Mouse (Mus musculus) kidney, postnatal 0 days (tissue): ENCODE results near the gene Tet1. TPM values are rescaled to one million over a fixed set of nuclear protein-coding genes. Genes with fewer than 3 reads are reported as not detected.

Source experiments
- ATAC-seq: fragments of 200-750 bp; cut with Nextera tagmentation; replicated peaks from 2 replicates; pipeline ENCODE4 v1.8.0; 2017; ENCODE audit warnings: low read depth, moderate number of reproducible peaks, moderate TSS enrichment, moderate library complexity; ENCODE audit not compliant: low FRiP score
- DNase-seq: peaks from one replicate; pipeline ENCODE4 v3.0.0-alpha.2; 2016; ENCODE audit warnings: low spot score
- H3K27ac ChIP-seq: fragments of 300-500 bp; sonication (generic); 2 replicates; pipeline ENCODE4 v1.5.1; 2014; ENCODE audit warnings: mild to moderate bottlenecking
- H3K27me3 ChIP-seq: fragments of 300-500 bp; sonication (generic); 2 replicates; pipeline ENCODE4 v1.6.1; 2014; ENCODE audit warnings: low read length, mixed read lengths; ENCODE audit not compliant: insufficient read depth
- H3K36me3 ChIP-seq: fragments of 300-500 bp; sonication (generic); 2 replicates; pipeline ENCODE4 v1.6.1; 2014; ENCODE audit warnings: low read length, mixed read lengths; ENCODE audit not compliant: insufficient read depth
- H3K4me1 ChIP-seq: fragments of 300-500 bp; sonication (generic); replicated peaks from 2 replicates; pipeline ENCODE4 v1.6.1; 2014; ENCODE audit warnings: antibody characterized with exemption, low read length, mixed read lengths; ENCODE audit not compliant: insufficient read depth
- H3K4me2 ChIP-seq: fragments of 300-500 bp; sonication (generic); 2 replicates; pipeline ENCODE4 v1.6.1; 2014; ENCODE audit warnings: mild to moderate bottlenecking, low read length, moderate library complexity, mixed read lengths
- H3K4me3 ChIP-seq: fragments of 300-500 bp; sonication (generic); replicated peaks from 2 replicates; pipeline ENCODE4 v1.5.1; 2014; ENCODE audit warnings: low read depth, low read length
- H3K9ac ChIP-seq: fragments of 300-500 bp; sonication (generic); 2 replicates; pipeline ENCODE4 v1.6.1; 2014; ENCODE audit warnings: low read depth, low read length
- H3K9me3 ChIP-seq: fragments of 300-500 bp; sonication (generic); replicated peaks from 2 replicates; pipeline ENCODE4 v1.6.1; 2016; ENCODE audit warnings: low read length, inconsistent platforms, mixed read lengths
- CTCF ChIP-seq: IDR thresholded peaks from 2 replicates; pipeline ENCODE4 v1.5.1; 2016; ENCODE audit warnings: antibody characterized with exemption, low read depth, mild to moderate bottlenecking, moderate library complexity
- WGBS: fragments of 180-500 bp; shearing (Covaris S2); extraction: QIAGEN DNeasy Blood & Tissue Kit; methylation state at CpG from one replicate; pipeline ENCODE4 v1.1.7; 2014; 5-methylcytosine and 5-hydroxymethylcytosine counted together
- polyA plus RNA-seq: library from polyadenylated mRNA; unstranded; fragments of >200 nt; fragmentation: Nextera tagmentation; extraction: Ambion mirVana; gene quantifications from 2 replicates; pipeline ENCODE4 v1.2.1, GENCODE M21; 2015

Tet1 gene
- polyA plus RNA-seq, 1 experiment from 2014 or later, result 17.3 TPM

- ATAC-seq, result no peak
- WGBS, result 96% methylated on average over 5 of the region's 5 CpGs
- DNase-seq, result no peak
Measured at GRCm38 (mm10) chr10:62858967-62859366, 49.8 kb downstream of the Tet1 start.

GRCm38 (mm10) chr10:62856690-62857290 lies 52.0 kb downstream of the Tet1 start:
- ATAC-seq, result no peak
- no peak overlapping the region for H3K4me3 ChIP-seq
- WGBS, result 69% methylated on average over 10 of the region's 10 CpGs
- H3K27me3 ChIP-seq, result no peaks in the 10 kb centered on the region
- H3K9me3 ChIP-seq, result no peaks in the 10 kb centered on the region
- H3K36me3 ChIP-seq, result 0 out of 2 replicates have a peak, but pooled peaks cover 4% of the 10 kb centered on the region
- no peak overlapping the region for H3K4me2 ChIP-seq
- H3K9ac ChIP-seq, result no peak overlapping the region
- no peak for TF ChIP-seq CTCF
- DNase-seq, result no peak
- no peaks in the 10 kb centered on the region for H3K4me1 ChIP-seq
- no peak overlapping the region for H3K27ac ChIP-seq

More at GRCm38 (mm10) chr10:62858967-62859366, 49.8 kb downstream of the Tet1 start:
- H3K9me3 ChIP-seq, result no peaks in the 10 kb centered on the region
- no peaks in the 10 kb centered on the region for H3K27me3 ChIP-seq
- H3K4me1 ChIP-seq, result 0 out of 2 replicates have a peak, but pooled peaks cover 3% of the 10 kb centered on the region
- H3K27ac ChIP-seq, result no peak overlapping the region
- no peak overlapping the region for H3K4me2 ChIP-seq
- no peak overlapping the region for H3K4me3 ChIP-seq
- H3K9ac ChIP-seq, result no peak overlapping the region
- 0 out of 2 replicates have a peak, but pooled peaks cover 4% of the 10 kb centered on the region for H3K36me3 ChIP-seq
- no peak for TF ChIP-seq CTCF

DNA sequence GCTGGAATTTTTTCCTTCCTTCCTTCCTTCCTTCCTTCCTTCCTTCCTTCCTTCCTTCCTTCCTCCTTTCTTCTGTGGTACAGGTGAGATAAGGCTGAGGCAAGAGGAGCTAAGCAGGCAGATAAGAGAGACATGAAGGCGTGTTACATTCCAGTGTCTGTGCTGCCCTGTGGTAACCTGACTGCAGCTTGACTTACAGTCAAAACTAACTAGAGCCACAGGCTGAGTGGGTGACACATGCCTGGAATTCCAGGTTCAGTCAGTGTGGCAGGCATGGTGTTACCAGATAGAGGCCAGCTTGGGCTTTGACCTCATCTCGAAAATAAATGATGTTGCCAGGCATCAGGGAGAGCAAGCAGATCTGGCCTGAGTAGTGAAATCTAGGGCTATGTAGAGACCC lies 53.8 kb downstream of the Tet1 start:
- H3K9ac ChIP-seq, result 0 out of 2 replicates have a peak overlapping the region, but pooled peaks have one; percentile 14
- no peaks in the 10 kb centered on the region for H3K27me3 ChIP-seq
- no peak overlapping the region for H3K4me2 ChIP-seq
- 33% methylated on average over 2 of the region's 2 CpGs for WGBS
- ATAC-seq (no peak; the same call in 1 of the 2 replicates), DNase-seq (peak; percentile 47)
- H3K36me3 ChIP-seq, result no peaks in the 10 kb centered on the region
- TF ChIP-seq CTCF, result no peak
- no peak overlapping the region for H3K27ac ChIP-seq
- no peaks in the 10 kb centered on the region for H3K4me1 ChIP-seq
- H3K4me3 ChIP-seq, result no peak overlapping the region
- H3K9me3 ChIP-seq, result no peaks in the 10 kb centered on the region

DNA sequence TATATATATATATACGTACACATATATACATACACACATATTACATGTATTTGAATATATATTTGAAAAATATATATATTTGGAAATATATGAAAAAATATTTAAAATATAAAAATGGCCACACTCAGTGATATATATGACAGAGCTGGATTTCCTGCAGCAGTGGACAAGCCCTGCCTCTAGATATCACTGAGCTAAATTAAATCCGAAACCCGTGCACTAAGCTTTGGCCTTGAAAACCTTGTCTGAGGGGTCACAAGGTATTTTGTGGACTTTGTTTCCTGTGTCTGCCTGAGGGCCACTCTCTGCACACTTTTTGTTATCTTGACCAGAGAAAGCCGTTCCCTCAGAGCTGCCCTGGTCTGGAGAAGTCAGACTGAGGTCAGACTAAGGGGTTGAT lies 54.2 kb downstream of the Tet1 start:
- TF ChIP-seq CTCF, result no peak
- Histone ChIP-seq H3K4me2 (no peak overlapping the region), H3K4me3 (no peak overlapping the region), H3K27ac (no peak overlapping the region), H3K9me3 (no peaks in the 10 kb centered on the region), H3K4me1 (no peaks in the 10 kb centered on the region), H3K9ac (no peak overlapping the region), H3K27me3 (no peaks in the 10 kb centered on the region), H3K36me3 (no peaks in the 10 kb centered on the region)
- DNase-seq, result no peak
- WGBS, result 57% methylated on average over 4 of the region's 4 CpGs
- no peak for ATAC-seq

DNA sequence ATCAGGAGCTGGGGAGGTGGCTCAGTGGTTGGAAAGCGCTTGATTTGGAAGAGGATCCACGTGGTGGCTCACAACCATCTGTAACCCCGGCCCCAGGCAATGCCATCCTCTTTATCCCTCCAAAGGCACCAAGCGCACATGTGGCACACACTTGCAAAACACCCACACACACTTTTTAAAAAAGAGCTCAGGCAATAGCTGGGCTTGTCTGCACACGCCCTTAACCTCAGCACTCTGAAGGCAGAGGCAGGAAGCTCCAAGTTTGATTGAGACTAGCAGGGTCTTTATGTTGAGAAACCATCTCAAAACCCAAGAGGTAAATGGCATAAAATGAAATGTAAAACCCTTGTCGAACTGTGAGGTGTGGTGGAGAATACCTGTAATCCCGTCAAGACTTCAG lies 57.2 kb downstream of the Tet1 start:
- H3K4me1 ChIP-seq, result no peaks in the 10 kb centered on the region

DNA sequence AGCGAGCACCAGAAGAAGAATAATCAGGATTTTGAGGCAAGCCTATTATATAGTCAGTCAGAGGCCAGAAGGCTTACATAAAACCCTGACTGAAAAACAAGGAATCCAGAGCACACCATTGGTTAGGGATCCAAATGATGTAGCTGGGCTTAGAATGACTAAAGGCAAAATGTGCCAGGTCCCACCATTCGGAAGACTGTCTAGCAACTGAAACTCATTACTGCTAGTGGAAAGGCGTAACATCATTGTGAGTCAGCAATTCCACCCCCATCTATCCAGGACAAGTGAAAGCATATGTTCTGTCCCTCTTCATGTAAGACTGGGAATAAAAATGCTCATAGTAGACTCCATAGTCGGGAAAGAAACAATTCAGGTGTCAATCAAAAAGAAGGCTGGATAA lies 57.8 kb downstream of the Tet1 start:
- Histone ChIP-seq H3K27ac (no peak overlapping the region), H3K36me3 (no peaks in the 10 kb centered on the region), H3K4me1 (no peaks in the 10 kb centered on the region), H3K4me3 (no peak overlapping the region), H3K9me3 (no peaks in the 10 kb centered on the region), H3K9ac (no peak overlapping the region), H3K4me2 (no peak overlapping the region), H3K27me3 (no peaks in the 10 kb centered on the region)
- 71% methylated on average over 4 of the region's 4 CpGs for WGBS
- DNase-seq (no peak), ATAC-seq (no peak)
- no peak for TF ChIP-seq CTCF

More for the DNA sequence above, 57.2 kb downstream of the Tet1 start:
- H3K4me3 ChIP-seq, result no peak overlapping the region
- H3K9me3 ChIP-seq, result no peaks in the 10 kb centered on the region
- 84% methylated on average over 7 of the region's 7 CpGs for WGBS
- no peaks in the 10 kb centered on the region for H3K27me3 ChIP-seq
- TF ChIP-seq CTCF, result no peak
- no peaks in the 10 kb centered on the region for H3K36me3 ChIP-seq
- H3K27ac ChIP-seq, result no peak overlapping the region
- no peak overlapping the region for H3K9ac ChIP-seq
- H3K4me2 ChIP-seq, result no peak overlapping the region
- DNase-seq, result no peak
- ATAC-seq, result no peak

- ATAC-seq (no peak), DNase-seq (no peak)
- H3K4me3 ChIP-seq, result no peak overlapping the region
- 92% methylated on average over 2 of the region's 2 CpGs for WGBS
- H3K4me1 ChIP-seq, result peaks cover 5% of the 10 kb centered on the region; the same call in 1 of the 2 replicates
- no peak overlapping the region for H3K27ac ChIP-seq
- TF ChIP-seq CTCF, result no peak
- no peaks in the 10 kb centered on the region for H3K36me3 ChIP-seq
- H3K27me3 ChIP-seq, result no peaks in the 10 kb centered on the region
- H3K9ac ChIP-seq, result no peak overlapping the region
- no peaks in the 10 kb centered on the region for H3K9me3 ChIP-seq
- no peak overlapping the region for H3K4me2 ChIP-seq
Measured at GRCm38 (mm10) chr10:62848783-62849182, 60.0 kb downstream of the Tet1 start.
